Mouse (Mus musculus) MEL (cell line): ENCODE measurements around the gene Nudt2.

Experiments used
- CTCF ChIP-seq, 3 experiments: IDR thresholded peaks in 2 of 3; conservative IDR thresholded peaks in 1 of 3; 2 replicates each; pipeline ENCODE4 v1.5.1; 2011 to 2012; ENCODE audit warnings: low read length in 3 of 3, low read depth in 2 of 3, mild to moderate bottlenecking in 2 of 3, improper control_type of control experiment in 1 of 3, inconsistent platforms in 1 of 3, mixed read lengths in 1 of 3, moderate library complexity in 1 of 3; ENCODE audit not compliant: control insufficient read depth in 1 of 3, insufficient read depth in 1 of 3, poor library complexity in 1 of 3, severe bottlenecking in 1 of 3
- JUND ChIP-seq: IDR thresholded peaks from 2 replicates; pipeline ENCODE4 v1.6.1; 2011; ENCODE audit warnings: low read depth, mild to moderate bottlenecking, improper control_type of control experiment, low read length
- USF2 ChIP-seq, 2 experiments: IDR thresholded peaks; 2 replicates each; pipeline ENCODE4 v1.6.1; 2011 to 2012; ENCODE audit warnings: improper control_type of control experiment in 2 of 2, low read length in 2 of 2, borderline replicate concordance in 1 of 2, inconsistent platforms in 1 of 2, low read depth in 1 of 2, mild to moderate bottlenecking in 1 of 2; ENCODE audit not compliant: insufficient read depth in 1 of 2

- TF ChIP-seq USF2 (IDR thresholded peaks at IDR 0.05; ENCODE audit: borderline replicate concordance in 1 of 2, insufficient read depth in 1 of 2, low read depth in 1 of 2, low read length in 2 of 2) = no peak
- no peak for TF ChIP-seq CTCF (IDR thresholded peaks at IDR 0.05 in 2 of 3, conservative IDR thresholded peaks at IDR 0.05 in 1 of 3; ENCODE audit: control insufficient read depth in 1 of 3, insufficient read depth in 1 of 3, low read depth in 2 of 3, low read length in 3 of 3, poor library complexity in 1 of 3, severe bottlenecking in 1 of 3)
- no peak for TF ChIP-seq JUND
Observed at GRCm38 (mm10) chr4:41480254-41480653, 15.3 kb downstream of the Nudt2 start.
